Mouse (Mus musculus): Measurements from ENCODE around the gene Pim1.
A peak's percentile ranks its signal among the peaks of the same experiment; 100 is the strongest.

Gene Pim1

GRCm38 (mm10) chr17:29525613-29526012 is 35.1 kb downstream of the Pim1 start:
- DNase-seq (ENCODE audit: low spot score in 2 of 2), result no peak

- no peak for DNase-seq (ENCODE audit: low spot score in 2 of 2)
Measured at GRCm38 (mm10) chr17:29528568-29529187, 38.1 kb downstream of the Pim1 start.

- no peak for DNase-seq (ENCODE audit: low spot score in 2 of 2)
Measured at GRCm38 (mm10) chr17:29530508-29530907, 40.0 kb downstream of the Pim1 start.

- peak in 1 of 2 experiments; percentile 39 for DNase-seq (ENCODE audit: low spot score in 2 of 2)
Measured at GRCm38 (mm10) chr17:29531278-29531677, 40.7 kb downstream of the Pim1 start.

GRCm38 (mm10) chr17:29531757-29532384 is 41.3 kb downstream of the Pim1 start:
- peak; percentile 65 to 67 for DNase-seq (ENCODE audit: low spot score in 2 of 2)

- no peak for DNase-seq (ENCODE audit: low spot score in 2 of 2)
Measured at GRCm38 (mm10) chr17:29533866-29534265, 43.3 kb downstream of the Pim1 start.

- no peak for DNase-seq (ENCODE audit: low spot score in 2 of 2)
Measured at GRCm38 (mm10) chr17:29540426-29540825, 49.9 kb downstream of the Pim1 start.

GRCm38 (mm10) chr17:29541419-29541818 is 50.9 kb downstream of the Pim1 start:
- DNase-seq (ENCODE audit: low spot score in 2 of 2), result no peak

GRCm38 (mm10) chr17:29542831-29543690 is 52.5 kb downstream of the Pim1 start:
- no peak for DNase-seq (ENCODE audit: low spot score in 2 of 2)

GRCm38 (mm10) chr17:29544064-29544463 is 53.5 kb downstream of the Pim1 start:
- DNase-seq (ENCODE audit: low spot score in 2 of 2), result no peak

GRCm38 (mm10) chr17:29545241-29545640 is 54.7 kb downstream of the Pim1 start:
- DNase-seq (ENCODE audit: low spot score in 2 of 2), result no peak
